Mouse (Mus musculus) brain, embryonic 14.5 days (tissue): ENCODE results near the gene Krtap31-2.

Experiments
- CTCF ChIP-seq: fragments of 200-500 bp; IDR thresholded peaks from 2 replicates; pipeline ENCODE4 v1.5.1; 2012; ENCODE audit warnings: inconsistent platforms, mild to moderate bottlenecking, moderate library complexity, borderline replicate concordance; ENCODE audit not compliant: insufficient read depth, insufficient read length; ENCODE audit errors: extremely low read depth
- POLR2A ChIP-seq: fragments of 200-500 bp; IDR thresholded peaks from 2 replicates; pipeline ENCODE4 v1.6.1; 2012; ENCODE audit warnings: mild to moderate bottlenecking, inconsistent platforms, borderline replicate concordance; ENCODE audit not compliant: poor library complexity, insufficient read depth, insufficient read length, severe bottlenecking; ENCODE audit errors: extremely low read depth

- TF ChIP-seq CTCF: no peak
- no peak for TF ChIP-seq POLR2A
Measured at GRCm38 (mm10) chr11:99937751-99938264, 1.7 kb downstream of the Krtap31-2 start.
